Mouse (Mus musculus) forebrain, postnatal 0 days (tissue): ENCODE results near the gene Bend5. TPM values are rescaled to one million over a fixed set of nuclear protein-coding genes. Genes with fewer than 3 reads are reported as not detected.

Experiments used
- ATAC-seq: fragments of 200-750 bp; cut with Nextera tagmentation; 2 replicates; pipeline ENCODE4 v1.8.0; 2017; ENCODE audit warnings: mild to moderate bottlenecking, moderate library complexity
- DNase-seq: peaks from one replicate; pipeline ENCODE4 v3.0.0-alpha.2; 2015
- H3K27ac ChIP-seq: fragments of 300-500 bp; sonication (generic); 2 replicates; pipeline ENCODE4 v1.5.1; 2014; ENCODE audit warnings: low read depth, mild to moderate bottlenecking, antibody characterized with exemption, low read length, moderate library complexity, mixed read lengths
- H3K27me3 ChIP-seq: fragments of 300-500 bp; sonication (generic); 2 replicates; pipeline ENCODE4 v1.6.1; 2014; ENCODE audit warnings: mild to moderate bottlenecking, low read length, mixed read lengths; ENCODE audit not compliant: insufficient read depth
- H3K36me3 ChIP-seq: fragments of 300-500 bp; sonication (generic); 2 replicates; pipeline ENCODE4 v1.6.1; 2014; ENCODE audit warnings: mild to moderate bottlenecking, moderate library complexity; ENCODE audit not compliant: insufficient read depth
- H3K4me1 ChIP-seq: fragments of 300-500 bp; sonication (generic); 2 replicates; pipeline ENCODE4 v1.6.1; 2014; ENCODE audit warnings: antibody characterized with exemption; ENCODE audit not compliant: insufficient read depth
- H3K4me2 ChIP-seq: fragments of 300-500 bp; sonication (generic); 2 replicates; pipeline ENCODE4 v1.6.1; 2014; ENCODE audit warnings: low read depth, mild to moderate bottlenecking, moderate library complexity
- H3K4me3 ChIP-seq: fragments of 300-500 bp; sonication (generic); 2 replicates; pipeline ENCODE4 v1.5.1; 2014; ENCODE audit warnings: low read depth, low read length, mixed read lengths
- H3K9ac ChIP-seq: fragments of 300-500 bp; sonication (generic); 2 replicates; pipeline ENCODE4 v1.6.1; 2014; ENCODE audit warnings: mild to moderate bottlenecking
- H3K9me3 ChIP-seq: fragments of 300-500 bp; sonication (generic); 2 replicates; pipeline ENCODE4 v1.6.1; 2016; ENCODE audit warnings: low read length
- CTCF ChIP-seq: sonication (generic); IDR thresholded peaks from 2 replicates; pipeline ENCODE4 v1.5.1; 2016; ENCODE audit warnings: antibody characterized with exemption, control low read depth, low read depth
- WGBS: fragments of 180-500 bp; shearing (Covaris S2); extraction: QIAGEN DNeasy Blood & Tissue Kit; methylation state at CpG from one replicate; pipeline ENCODE4 v1.1.7; 2014; 5-methylcytosine and 5-hydroxymethylcytosine counted together
- polyA plus RNA-seq: library from polyadenylated mRNA; unstranded; fragments of >200 nt; fragmentation: Nextera tagmentation; extraction: Ambion mirVana; gene quantifications from 2 replicates; pipeline ENCODE4 v1.2.1, GENCODE M21; 2015
- total RNA-seq: library from RNA; depleted of rRNA; stranded (reverse); fragments of >200 nt; gene quantifications from 2 replicates; pipeline ENCODE4 v1.2.3, GENCODE M21; 2014

Bend5 gene
- total and polyA plus RNA-seq, 2 experiments from 2014 or later = 51.1 to 65.2 TPM

- Histone ChIP-seq H3K36me3 (peaks cover 8% of the 10 kb centered on the region), H3K9ac (no peak overlapping the region), H3K4me2 (no peak overlapping the region), H3K27me3 (no peaks in the 10 kb centered on the region; the same call in 1 of the 2 replicates), H3K9me3 (no peaks in the 10 kb centered on the region), H3K4me1 (peaks cover 4% of the 10 kb centered on the region; the same call in 1 of the 2 replicates), H3K4me3 (no peak overlapping the region), H3K27ac (no peak overlapping the region)
- no peak for DNase-seq
- TF ChIP-seq CTCF = no peak
- ATAC-seq = no peak
- WGBS = 97% methylated on average over 4 of the region's 4 CpGs
Observed at GRCm38 (mm10) chr4:111448586-111448985, 33.8 kb downstream of the Bend5 start.

GRCm38 (mm10) chr4:111449442-111450199, 34.8 kb downstream of the Bend5 start:
- ATAC-seq = 0 out of 2 replicates have a peak, but pooled peaks have one; percentile 19
- Histone ChIP-seq H3K9me3 (no peaks in the 10 kb centered on the region), H3K27ac (no peak overlapping the region), H3K36me3 (peaks cover 15% of the 10 kb centered on the region), H3K4me1 (no peaks in the 10 kb centered on the region; the same call in 1 of the 2 replicates), H3K9ac (no peak overlapping the region), H3K4me2 (no peak overlapping the region), H3K4me3 (no peak overlapping the region), H3K27me3 (no peaks in the 10 kb centered on the region; the same call in 1 of the 2 replicates)
- DNase-seq = no peak
- whole genome bisulfite sequencing = 64% methylated on average over 7 of the region's 7 CpGs
- no peak for TF ChIP-seq CTCF

GRCm38 (mm10) chr4:111451283-111451918, 36.6 kb downstream of the Bend5 start:
- Histone ChIP-seq H3K9ac (no peak overlapping the region), H3K4me2 (no peak overlapping the region), H3K27me3 (no peaks in the 10 kb centered on the region), H3K4me3 (no peak overlapping the region), H3K4me1 (no peaks in the 10 kb centered on the region), H3K36me3 (peaks cover 31% of the 10 kb centered on the region), H3K9me3 (no peaks in the 10 kb centered on the region), H3K27ac (no peak overlapping the region)
- no peak for ATAC-seq
- 85% methylated on average over 7 of the region's 7 CpGs for WGBS
- DNase-seq = no peak
- TF ChIP-seq CTCF = no peak

- WGBS = 93% methylated on average over 5 of the region's 5 CpGs
- TF ChIP-seq CTCF = no peak
- no peak overlapping the region for H3K4me3 ChIP-seq
- DNase-seq = no peak
- ATAC-seq = no peak
- H3K4me1 ChIP-seq = no peaks in the 10 kb centered on the region
- H3K27me3 ChIP-seq = no peaks in the 10 kb centered on the region
- H3K4me2 ChIP-seq = no peak overlapping the region
- no peaks in the 10 kb centered on the region for H3K9me3 ChIP-seq
- no peak overlapping the region for H3K9ac ChIP-seq
- no peak overlapping the region for H3K27ac ChIP-seq
- H3K36me3 ChIP-seq = peaks cover 34% of the 10 kb centered on the region
Observed at GRCm38 (mm10) chr4:111452192-111452591, 37.4 kb downstream of the Bend5 start.

GRCm38 (mm10) chr4:111453275-111453674, 38.5 kb downstream of the Bend5 start:
- H3K4me2 ChIP-seq = no peak overlapping the region
- H3K36me3 ChIP-seq = peaks cover 39% of the 10 kb centered on the region
- no peaks in the 10 kb centered on the region for H3K27me3 ChIP-seq
- no peak overlapping the region for H3K4me3 ChIP-seq
- H3K27ac ChIP-seq = no peak overlapping the region
- H3K9ac ChIP-seq = no peak overlapping the region
- no peak for TF ChIP-seq CTCF
- H3K9me3 ChIP-seq = no peaks in the 10 kb centered on the region
- DNase-seq = no peak
- peak; percentile 27; the same call in 1 of the 2 replicates for ATAC-seq
- 45% methylated on average over 3 of the region's 3 CpGs for WGBS
- H3K4me1 ChIP-seq = no peaks in the 10 kb centered on the region

GRCm38 (mm10) chr4:111455621-111456020, 40.8 kb downstream of the Bend5 start:
- DNase-seq (no peak), ATAC-seq (no peak)
- H3K4me1 ChIP-seq = no peaks in the 10 kb centered on the region
- H3K27ac ChIP-seq = no peak overlapping the region
- no peak overlapping the region for H3K9ac ChIP-seq
- no peak overlapping the region for H3K4me2 ChIP-seq
- 92% methylated on average over 5 of the region's 5 CpGs for WGBS
- H3K27me3 ChIP-seq = no peaks in the 10 kb centered on the region
- H3K9me3 ChIP-seq = no peaks in the 10 kb centered on the region
- H3K36me3 ChIP-seq = peaks cover 44% of the 10 kb centered on the region
- TF ChIP-seq CTCF = no peak
- H3K4me3 ChIP-seq = no peak overlapping the region

GRCm38 (mm10) chr4:111457568-111457967, 42.8 kb downstream of the Bend5 start:
- Histone ChIP-seq H3K27me3 (no peaks in the 10 kb centered on the region), H3K9me3 (no peaks in the 10 kb centered on the region), H3K9ac (no peak overlapping the region), H3K4me2 (no peak overlapping the region), H3K4me3 (no peak overlapping the region), H3K27ac (no peak overlapping the region), H3K36me3 (peaks cover 40% of the 10 kb centered on the region), H3K4me1 (no peaks in the 10 kb centered on the region)
- no peak for TF ChIP-seq CTCF
- WGBS = 52% methylated on average over 5 of the region's 5 CpGs
- DNase-seq = no peak
- no peak for ATAC-seq
